Mouse (Mus musculus) frontal cortex, adult 2 months (tissue): ENCODE data around the gene Gm49380. TPM values are rescaled to one million over a fixed set of nuclear protein-coding genes. Genes with fewer than 3 reads are reported as not detected.

Experiments used
- DNase-seq, 2 experiments: peaks; one replicate each; pipeline ENCODE4 v3.0.0; 2022; ENCODE audit warnings: low spot score in 1 of 2; ENCODE audit errors: extremely low spot score in 1 of 2
- polyA plus RNA-seq: library from polyadenylated mRNA; depleted of rRNA; stranded (reverse); fragments of >200 nt; gene quantifications from 2 replicates; pipeline ENCODE4 v1.2.3, GENCODE M21; 2012

The Gm49380 gene
- polyA plus RNA-seq, 1 experiment, result 0.16 TPM

- peak in 1 of 2 experiments; percentile 82 for DNase-seq
Measured at GRCm38 (mm10) chr9:44076764-44077120, 36.6 kb downstream of the Gm49380 start.

GRCm38 (mm10) chr9:44075996-44076763 is 37.1 kb downstream of the Gm49380 start:
- DNase-seq, result no peak

GRCm38 (mm10) chr9:44075276-44075995 is 37.9 kb downstream of the Gm49380 start:
- DNase-seq, result no peak

- no peak for DNase-seq
Measured at GRCm38 (mm10) chr9:44074395-44075275, 38.7 kb downstream of the Gm49380 start.

DNA sequence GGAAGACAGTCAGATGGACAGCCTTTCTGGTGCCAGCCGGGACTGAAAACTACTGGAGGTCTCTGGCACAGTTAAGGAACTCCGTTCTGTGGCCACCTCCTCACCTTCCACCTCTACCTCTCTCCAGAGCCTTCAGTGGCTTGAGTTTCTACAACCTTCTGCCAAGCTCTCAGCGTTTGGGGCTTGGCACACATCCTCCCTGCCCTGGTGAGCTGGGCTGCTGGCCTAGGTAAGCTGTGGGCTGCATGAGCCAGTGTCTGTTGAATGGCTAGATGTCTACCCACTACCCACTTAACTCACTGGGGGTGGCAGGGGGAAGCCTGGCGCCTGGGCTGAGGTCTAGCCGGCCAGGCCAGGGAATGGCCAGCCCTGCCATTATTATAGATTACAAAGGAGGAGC is 40.2 kb downstream of the Gm49380 start:
- no peak for DNase-seq

- DNase-seq, result peak in 1 of 2 experiments; percentile 36
Measured at GRCm38 (mm10) chr9:44072599-44072915, 40.7 kb downstream of the Gm49380 start.

DNA sequence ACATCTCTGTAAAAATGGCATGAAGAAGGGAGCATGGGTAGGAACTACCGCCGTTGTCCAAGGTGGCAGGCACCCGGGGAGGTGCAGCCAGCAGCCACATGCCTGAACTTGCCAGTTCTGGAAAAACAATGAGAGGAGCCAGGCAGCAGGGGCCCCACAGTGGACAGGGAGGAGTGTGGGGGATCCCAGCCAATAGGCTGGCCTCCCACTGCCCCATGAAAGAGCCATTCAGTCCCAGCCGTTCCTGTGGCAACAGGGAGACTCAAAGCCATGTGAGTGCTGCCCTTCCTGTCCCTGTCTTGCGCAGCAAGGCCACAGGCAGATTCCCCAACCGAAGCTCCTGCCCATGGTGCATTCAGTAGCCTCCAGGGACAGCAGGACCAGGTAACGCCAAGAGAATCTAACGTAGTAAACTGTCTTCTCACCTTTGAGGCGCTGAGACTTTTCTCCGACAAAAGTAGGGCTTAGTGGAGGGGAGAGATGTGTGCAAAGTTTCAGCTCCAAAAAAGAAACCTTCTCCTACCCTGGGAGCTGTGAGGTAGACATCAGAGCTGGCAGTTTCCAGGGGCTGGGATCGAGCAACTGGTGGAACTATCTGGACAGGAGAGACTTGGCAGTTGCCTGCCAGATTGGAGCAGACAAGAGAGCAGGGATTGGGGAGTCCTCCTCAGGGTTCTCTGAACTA is 41.2 kb downstream of the Gm49380 start:
- DNase-seq, result peak in 1 of 2 experiments; percentile 32

DNA sequence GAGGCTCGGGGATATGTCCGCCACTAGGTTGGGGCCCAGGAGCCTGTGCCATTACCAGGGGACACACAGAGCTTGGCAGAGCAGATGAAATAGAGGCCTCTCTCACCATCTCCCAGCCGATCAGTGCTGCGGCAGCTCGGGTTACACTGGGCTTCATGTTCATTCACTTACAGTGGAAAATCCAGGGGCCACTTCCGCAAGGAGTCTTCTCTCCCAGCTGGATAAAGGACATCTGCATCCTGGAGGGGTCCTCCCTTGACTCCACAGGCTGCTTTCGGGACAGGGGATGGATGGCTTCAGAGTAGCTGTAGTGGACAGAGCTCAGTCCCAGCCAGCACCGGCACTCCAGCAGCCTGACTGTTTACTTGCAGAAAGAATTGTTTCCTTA is 42.5 kb downstream of the Gm49380 start:
- no peak for DNase-seq

DNA sequence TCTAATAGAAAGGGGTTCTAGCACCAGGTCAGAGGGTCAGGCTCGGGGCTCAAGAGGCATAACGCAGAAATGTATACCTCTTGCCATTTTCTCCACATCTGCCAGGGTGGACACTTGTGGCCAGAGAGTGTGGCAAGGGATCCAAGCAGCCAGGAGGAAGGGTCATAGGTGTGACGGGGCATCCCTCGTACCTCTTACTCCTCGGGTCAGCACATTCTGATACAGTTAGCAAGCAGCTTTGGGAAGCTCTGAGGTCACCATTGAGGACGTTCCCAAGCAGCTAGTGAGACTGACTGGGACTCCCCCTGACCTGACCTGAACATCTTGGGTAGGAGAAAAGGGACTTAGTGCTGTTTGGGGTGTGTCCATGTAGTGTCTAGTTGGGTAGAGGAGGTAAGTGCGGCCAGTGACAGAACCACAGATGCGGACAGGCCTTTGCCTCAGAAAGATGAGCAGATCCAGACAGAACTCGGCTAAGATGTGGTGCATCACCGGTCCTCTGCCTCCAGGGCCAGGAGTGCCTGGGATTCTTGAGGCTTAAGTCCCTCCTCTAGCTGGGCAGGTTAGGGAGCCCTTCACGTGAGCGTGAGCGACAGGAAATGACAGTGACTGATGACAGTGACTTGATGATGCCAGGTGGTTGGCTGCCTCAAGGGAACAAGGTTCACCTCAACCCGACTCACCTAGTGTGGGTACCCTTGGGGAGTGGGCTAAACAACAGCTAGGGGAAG is 43.0 kb downstream of the Gm49380 start:
- DNase-seq, result no peak

- no peak for DNase-seq
Measured at GRCm38 (mm10) chr9:44069252-44069651, 44.0 kb downstream of the Gm49380 start.

GRCm38 (mm10) chr9:44067960-44068330 is 45.4 kb downstream of the Gm49380 start:
- DNase-seq, result peak in 1 of 2 experiments; percentile 7

GRCm38 (mm10) chr9:44067241-44067959 is 45.9 kb downstream of the Gm49380 start:
- DNase-seq, result no peak

DNA sequence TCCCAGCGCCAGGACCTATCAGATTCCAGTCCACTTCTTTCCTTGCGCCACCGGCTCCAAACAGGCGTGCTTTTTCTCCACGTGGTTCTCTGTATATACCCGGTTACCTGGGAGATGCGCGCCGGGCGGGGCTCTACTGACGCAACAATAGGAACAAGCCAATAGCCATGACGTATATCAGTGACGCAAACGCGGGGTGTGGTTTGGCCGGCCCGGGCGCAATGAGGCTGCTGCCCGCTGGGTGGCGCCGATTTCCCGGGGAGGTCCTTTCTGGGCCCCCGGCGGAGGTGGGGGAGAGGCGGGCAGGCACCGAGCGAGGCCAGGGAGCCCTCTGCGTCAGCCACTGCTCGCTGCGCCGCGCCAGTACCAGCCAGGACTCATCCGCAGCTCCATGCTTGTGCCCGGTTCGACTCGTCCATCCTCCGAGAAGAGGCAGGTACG is 46.5 kb downstream of the Gm49380 start, which contains the start of gene Usp2:
Gene Usp2 (plus strand): TSS at position 237 of the 441 bp plus-strand sequence.
- peak; percentile 100 for DNase-seq

GRCm38 (mm10) chr9:44065177-44065576 is 48.1 kb downstream of the Gm49380 start:
- DNase-seq, result no peak

GRCm38 (mm10) chr9:44058606-44059005 is 54.7 kb downstream of the Gm49380 start:
- DNase-seq, result no peak

DNA sequence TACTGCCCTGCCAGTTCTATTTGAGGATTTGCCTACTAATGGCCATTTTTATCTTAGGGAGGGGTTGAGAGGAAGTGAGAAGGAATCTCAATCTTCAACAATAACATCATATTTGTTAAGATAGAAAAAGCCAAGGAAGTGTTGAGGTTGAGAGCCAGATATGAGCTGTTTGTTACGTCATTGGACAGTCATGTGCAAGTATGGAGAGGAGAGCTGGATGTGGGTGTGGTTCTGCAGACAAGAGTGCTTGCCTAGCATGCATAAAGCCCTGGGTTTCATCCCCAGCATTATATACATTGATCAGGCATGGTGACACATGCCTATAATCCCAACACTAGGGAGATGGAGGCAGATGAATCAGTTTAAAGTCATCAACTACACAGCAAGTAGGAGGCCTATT is 59.4 kb downstream of the Gm49380 start:
- DNase-seq, result no peak

GRCm38 (mm10) chr9:44052855-44053254 is 60.4 kb downstream of the Gm49380 start:
- DNase-seq, result no peak

GRCm38 (mm10) chr9:44049381-44050165 is 63.7 kb downstream of the Gm49380 start:
- DNase-seq, result no peak
